Mouse (Mus musculus): ENCODE data around the gene Pla2g4d.
"Not testable (repeated sequence)": the region's sequence is repeated elsewhere in the genome, so short reads cannot be mapped to it uniquely, and the experiment has no call there.

Gene Pla2g4d

GRCm38 (mm10) chr2:120261346-120261745, 27.7 kb downstream of the Pla2g4d start:
- no peak for DNase-seq (ENCODE audit: low spot score in 2 of 2)

DNA sequence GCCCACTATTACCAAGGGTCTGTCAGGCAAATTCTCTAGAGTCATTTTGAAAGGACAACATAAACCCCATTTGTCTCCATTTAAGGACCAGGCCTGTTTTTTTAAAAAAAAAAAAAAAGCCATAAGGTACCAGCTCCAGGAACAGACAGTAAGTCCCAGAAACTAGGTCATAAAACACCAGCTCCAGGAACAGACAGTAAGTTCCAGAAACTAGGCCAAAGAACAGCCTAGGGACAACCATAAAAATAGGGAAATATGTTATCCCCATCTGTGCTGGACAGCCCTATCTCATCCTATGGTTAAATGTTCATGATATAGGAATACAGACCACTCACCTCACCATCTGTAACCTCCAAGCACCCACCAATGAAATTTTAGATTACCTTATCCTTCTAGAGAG, 32.7 kb downstream of the Pla2g4d start:
- no peak for DNase-seq (ENCODE audit: low spot score in 2 of 2)

- DNase-seq (ENCODE audit: low spot score in 2 of 2) = no peak
These were observed 36.4 kb downstream of the Pla2g4d start for GRCm38 (mm10) chr2:120252644-120253043.

- no peak for DNase-seq (ENCODE audit: low spot score in 2 of 2)
These were observed 43.5 kb downstream of the Pla2g4d start for GRCm38 (mm10) chr2:120245421-120246016.

GRCm38 (mm10) chr2:120244679-120245420, 44.1 kb downstream of the Pla2g4d start, which contains the start of gene Pla2g4e:
TSS of gene Pla2g4e (minus strand) at chr2:120245335.
- DNase-seq (ENCODE audit: low spot score in 2 of 2) = no peak

GRCm38 (mm10) chr2:120243995-120244394, 45.0 kb downstream of the Pla2g4d start:
- DNase-seq (ENCODE audit: low spot score in 2 of 2) = no peak

DNA sequence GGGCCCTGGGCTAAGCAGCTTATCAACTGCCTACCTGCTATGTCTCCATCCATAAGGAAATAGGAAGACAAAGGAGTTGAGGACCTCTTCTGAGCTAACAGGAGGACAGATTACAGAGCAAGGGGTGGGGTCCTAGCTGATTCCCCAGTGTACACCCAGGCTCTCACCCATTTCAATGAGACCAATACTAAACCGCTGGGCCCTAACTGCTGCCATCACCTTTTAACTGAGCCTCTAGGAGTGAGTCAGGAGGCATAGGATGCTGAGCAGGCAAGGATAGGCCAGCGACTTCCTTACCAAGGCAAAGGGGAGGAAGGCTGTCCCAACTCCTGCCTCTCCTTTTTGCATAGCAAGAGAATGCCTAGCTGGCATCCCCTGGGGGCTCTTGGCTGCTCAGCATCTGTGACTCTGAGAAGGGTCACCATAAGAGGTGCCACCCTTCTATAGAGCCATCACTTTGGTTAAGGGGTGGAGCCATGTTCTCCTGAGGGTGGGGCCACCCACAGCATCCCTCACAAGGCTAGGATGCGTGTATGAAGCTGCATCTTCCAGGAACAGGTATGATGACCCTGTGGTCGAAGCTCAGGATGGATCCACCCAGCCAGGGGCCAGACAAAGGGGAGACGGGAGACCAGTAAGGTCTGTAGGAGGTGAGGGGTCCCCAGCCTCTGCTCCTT, 46.1 kb downstream of the Pla2g4d start:
- DNase-seq (ENCODE audit: low spot score in 2 of 2) = no peak

DNA sequence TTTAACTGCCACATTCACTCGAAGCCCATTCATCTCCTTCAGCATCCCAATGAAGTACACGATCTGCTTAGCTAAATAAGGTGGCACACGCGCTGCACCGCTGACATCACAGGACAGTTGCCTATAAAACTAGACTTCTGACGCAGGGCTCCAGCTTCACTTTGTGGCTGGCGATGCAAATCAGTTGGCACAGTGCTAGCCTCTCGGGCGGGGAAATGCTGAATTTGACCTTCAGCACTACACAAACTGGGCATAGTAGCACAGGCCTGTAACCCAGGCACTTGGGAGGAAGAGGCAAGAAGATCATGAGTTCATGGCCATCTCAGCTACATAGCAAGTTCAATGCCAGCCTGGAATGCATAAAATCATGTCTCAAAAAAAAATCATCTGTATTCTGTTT, 50.3 kb downstream of the Pla2g4d start:
- not testable (repeated sequence) for DNase-seq (ENCODE audit: low spot score in 2 of 2)

- no peak for DNase-seq (ENCODE audit: low spot score in 2 of 2)
These were observed 51.2 kb downstream of the Pla2g4d start for GRCm38 (mm10) chr2:120237784-120238183.

DNA sequence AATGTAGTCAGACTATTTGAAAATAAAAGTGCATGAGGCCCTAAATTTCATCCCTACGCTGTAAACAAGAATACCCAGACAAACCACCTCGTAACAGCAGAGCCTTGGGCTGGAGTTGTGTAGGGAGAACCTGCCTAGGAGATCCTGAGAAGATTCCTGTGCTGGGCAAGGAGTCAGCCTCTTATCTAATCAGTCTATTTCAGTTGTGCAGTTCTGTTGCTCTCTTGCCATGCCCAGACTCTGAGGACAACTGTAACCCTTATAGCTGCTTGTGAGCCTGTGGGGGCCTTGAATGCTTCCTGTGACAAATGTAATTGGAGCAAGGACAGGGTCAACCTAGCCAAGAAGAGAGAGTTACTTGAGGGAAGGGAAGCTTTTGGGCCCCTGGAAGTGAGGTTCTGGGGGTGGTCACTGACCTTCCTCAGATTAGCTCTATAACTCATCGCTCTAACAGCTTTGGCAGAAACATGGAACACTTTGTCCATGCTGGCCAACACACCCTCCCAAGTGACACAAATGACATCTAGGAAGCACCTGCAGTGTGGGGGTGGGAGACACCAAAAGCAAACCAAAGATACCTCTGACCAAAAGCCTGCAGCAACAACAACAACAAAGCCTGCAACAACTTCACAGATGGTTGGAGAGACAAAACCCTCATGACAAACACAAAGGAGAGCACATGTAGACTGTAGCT, 52.9 kb downstream of the Pla2g4d start:
- DNase-seq (ENCODE audit: low spot score in 2 of 2) = no peak

GRCm38 (mm10) chr2:120235381-120235780, 53.6 kb downstream of the Pla2g4d start:
- no peak for DNase-seq (ENCODE audit: low spot score in 2 of 2)

GRCm38 (mm10) chr2:120231642-120232041, 57.4 kb downstream of the Pla2g4d start:
- DNase-seq (ENCODE audit: low spot score in 2 of 2) = no peak
